Mouse (Mus musculus) c-Kit-positive CD71-positive TER-119-negative erythroid progenitor cells, embryonic 14.5 days (primary cell): ENCODE measurements around the gene Shroom2.
"Not testable (repeated sequence)": the region's sequence is repeated elsewhere in the genome, so short reads cannot be mapped to it uniquely, and the experiment has no call there.

Experiments used
- DNase-seq: peaks from one replicate; pipeline ENCODE4 v3.0.0-alpha.2; 2013; ENCODE audit warnings: low read depth

Gene Shroom2

DNA sequence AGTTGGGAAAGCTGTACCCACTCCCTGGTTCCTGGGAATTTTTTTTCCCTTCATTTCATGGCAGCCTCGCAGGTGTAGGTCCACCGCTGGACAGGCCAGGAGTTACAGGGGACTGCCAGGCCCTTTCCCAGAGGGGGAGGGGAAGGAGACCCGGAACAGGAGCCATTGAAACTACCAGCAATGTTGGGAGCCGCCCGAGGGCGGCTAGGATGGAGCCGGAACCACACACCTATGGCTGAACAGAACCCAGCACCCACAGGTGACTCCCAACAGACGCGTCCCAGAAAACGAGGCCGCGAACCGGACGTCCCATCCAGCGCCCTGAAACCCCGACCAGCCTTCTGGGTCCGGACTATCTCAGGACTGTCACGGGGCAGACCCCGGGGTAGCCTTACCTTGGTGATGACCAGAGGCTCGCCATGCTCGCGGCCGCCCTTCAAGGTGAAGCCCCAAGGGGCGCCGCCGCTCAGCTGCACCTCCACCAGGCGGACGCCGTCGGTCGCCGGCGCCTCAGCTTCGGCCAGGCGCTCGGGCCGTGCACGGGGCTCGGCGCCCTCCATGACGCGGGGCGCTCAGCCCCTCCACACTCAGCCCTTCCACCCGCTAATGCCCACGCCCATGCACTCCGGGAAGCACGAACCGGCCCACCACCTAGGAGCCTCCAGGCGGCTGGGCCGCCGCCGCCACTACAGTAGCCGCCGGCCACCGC is at the start of gene Shroom2:
Gene Shroom2 (minus strand): TSS at position 575 of the 709 bp plus-strand sequence.
- DNase-seq: no peak

DNA sequence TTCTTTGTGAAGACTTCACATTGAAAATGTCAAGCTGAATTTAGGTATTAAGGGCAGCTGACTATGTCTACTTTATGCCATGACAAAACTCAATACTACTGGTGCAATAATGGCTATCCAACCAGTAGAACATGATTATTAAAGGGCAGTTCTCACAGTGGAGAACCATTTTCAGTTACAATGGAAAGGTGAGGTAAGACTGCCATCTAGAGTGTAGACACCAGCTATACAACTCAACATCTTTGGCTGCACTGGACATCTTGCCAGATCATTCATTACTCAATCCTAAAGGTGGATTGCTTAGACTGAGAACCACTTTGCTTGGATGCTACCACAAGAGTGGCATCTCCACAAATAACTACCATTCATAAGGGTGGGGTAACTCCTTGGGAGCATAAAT is 49.7 kb upstream of the Shroom2 start:
- DNase-seq: no peak

DNA sequence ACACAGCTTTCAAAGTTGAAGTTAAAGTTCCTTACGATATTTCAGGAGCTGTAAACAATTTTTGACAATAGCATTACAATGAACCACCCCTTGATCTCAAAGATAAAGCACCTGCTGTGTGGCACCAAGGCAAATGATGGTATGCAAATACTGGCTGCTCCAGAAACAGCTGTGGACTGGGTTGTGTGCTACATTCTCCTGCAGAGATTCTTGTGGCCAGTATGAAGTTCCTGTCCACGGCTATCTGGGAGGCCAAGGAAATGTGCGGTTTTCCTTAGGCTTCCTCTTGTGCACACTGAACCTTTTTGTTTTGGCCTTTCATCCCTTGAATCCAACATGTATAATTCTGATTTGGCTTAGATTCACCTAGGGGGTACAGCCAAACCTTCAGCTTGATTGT is 44.1 kb upstream of the Shroom2 start:
- no peak for DNase-seq

- DNase-seq: no peak
Measured at GRCm38 (mm10) chrX:152805317-152805716, 36.1 kb upstream of the Shroom2 start.

DNA sequence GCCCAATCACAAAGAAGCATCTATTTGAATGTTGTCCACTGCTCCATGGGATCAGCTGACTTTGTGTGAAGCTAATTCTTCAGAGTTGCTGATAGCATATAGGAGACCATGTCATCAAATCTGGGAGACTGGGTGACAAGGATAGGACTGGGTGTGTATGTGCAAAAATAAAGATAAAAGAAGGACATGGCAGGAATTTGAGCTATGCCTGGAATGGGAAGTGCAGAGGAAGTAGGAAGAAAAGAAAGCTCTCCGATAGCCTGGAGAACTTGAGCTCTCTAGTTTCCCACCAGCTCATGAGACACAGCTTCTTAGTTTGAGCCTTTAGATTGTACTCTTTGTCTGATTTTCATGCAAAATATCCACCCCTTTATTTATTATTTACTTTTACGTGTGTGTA is 19.3 kb upstream of the Shroom2 start:
- DNase-seq: no peak

DNA sequence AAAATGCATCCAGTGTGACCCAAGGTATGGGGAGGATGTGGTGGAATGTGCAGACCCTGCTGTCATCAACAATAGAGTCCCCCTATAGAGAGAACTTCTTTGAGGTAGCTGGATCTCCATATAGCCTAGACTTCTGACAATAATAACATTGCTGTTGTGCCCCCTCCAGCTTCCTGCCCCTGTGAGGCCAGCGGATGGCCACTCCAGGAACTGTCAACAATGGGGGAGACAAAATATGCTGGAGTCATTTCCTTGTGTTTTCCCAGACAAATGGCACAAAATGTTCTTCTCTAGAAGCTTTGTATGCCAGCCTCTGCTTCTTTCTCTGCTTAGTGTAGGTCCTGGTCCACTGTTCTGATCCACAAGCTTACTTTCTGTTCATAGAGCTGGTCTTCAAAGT is 18.9 kb upstream of the Shroom2 start:
- no peak for DNase-seq

DNA sequence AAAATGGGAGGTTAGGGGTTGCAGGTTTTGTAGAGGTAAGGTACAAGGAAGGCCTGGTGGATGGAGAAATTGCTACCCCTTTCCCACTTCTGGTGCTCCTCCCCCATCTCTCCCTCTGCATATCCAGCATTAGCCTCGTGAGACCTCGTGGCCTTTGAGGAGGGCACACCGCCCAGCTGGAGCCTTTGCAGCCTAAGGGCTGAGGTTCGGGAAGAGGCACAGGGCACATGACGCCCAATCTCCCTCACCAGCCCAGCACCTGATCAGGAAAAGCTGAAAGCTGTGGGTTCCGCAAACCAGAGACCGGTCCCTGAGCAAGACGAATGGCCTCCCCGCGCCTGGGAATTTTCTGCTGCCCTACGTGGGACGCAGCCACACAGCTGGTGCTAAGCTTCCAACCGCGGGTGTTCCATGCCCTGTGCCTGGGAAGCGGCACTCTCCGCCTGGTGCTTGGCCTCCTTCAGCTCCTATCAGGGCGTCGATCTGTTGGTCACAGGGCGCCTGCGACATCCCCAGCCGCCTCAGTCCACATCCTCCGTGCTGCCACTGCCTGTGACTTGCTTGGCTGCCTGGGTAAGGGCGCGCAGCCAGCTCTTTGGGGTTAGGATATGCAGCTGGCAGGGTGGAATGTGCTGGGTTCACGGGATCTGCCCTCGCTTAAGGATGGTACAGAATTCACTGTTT is 12.6 kb upstream of the Shroom2 start, which contains the start of gene Gpr143:
Gene Gpr143 (plus strand): TSS at position 202 of the 684 bp plus-strand sequence.
- DNase-seq: no peak

GRCm38 (mm10) chrX:152769600-152770157 is 414 bp upstream of the Shroom2 start:
- no peak for DNase-seq

DNA sequence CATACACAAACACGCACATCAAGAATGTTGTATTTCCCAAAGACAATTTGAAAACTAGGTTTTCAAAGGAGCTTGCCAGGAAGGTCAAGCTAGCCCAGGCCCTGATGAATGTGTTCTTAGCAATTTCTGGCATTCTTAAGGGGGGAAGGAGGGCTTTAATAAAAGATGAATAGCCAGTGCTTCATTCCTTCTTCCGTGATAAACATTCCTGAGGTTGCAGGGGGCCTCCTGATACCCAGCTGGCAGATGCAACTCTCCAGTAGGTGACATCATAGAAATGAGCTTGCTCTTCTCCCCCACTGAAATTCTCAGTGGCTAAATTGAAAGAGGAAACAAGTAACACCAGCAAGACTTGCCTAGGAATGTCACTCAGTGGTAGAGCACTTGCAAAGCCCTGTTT is 5.1 kb downstream of the Shroom2 start:
- no peak for DNase-seq

DNA sequence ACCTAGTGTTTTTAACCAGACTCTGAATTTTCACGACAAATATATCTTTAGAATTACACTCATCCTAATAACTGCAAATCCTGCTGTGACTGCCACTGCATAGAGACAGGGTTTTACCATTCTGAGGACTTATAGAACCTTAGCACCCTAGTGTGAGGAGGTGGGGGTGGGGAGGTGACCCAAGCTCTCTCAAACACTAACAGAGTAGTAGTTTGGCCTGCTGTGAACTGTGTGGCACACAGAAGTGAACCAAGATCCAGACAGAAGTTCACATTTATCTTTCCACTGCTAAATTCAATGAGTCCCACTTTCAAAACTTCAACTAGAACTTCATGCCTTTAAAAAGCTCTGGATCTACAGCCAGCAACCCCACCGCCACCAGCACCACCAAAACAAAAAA is 6.4 kb downstream of the Shroom2 start:
- DNase-seq: no peak

DNA sequence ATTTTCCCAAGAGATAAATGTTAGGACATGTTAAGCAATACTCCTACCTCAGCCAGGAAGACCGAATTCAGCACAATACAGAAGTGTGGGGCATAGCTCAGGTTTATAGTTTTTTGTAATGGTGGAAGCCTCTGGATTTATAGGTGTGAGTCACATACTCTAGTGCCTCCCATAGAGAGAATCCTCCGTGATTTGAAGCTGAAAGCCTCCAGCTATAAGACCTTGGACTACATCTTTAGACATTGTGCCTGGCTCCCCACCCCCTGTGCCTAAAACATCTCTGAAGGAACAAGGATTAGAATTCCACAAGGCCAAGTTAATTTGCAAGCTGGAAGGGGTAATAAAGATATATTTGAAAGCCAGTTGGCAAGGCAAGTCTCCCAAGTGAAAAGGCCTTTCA is 6.8 kb downstream of the Shroom2 start:
- DNase-seq: no peak

GRCm38 (mm10) chrX:152756293-152756692 is 13.0 kb downstream of the Shroom2 start:
- DNase-seq: no peak

DNA sequence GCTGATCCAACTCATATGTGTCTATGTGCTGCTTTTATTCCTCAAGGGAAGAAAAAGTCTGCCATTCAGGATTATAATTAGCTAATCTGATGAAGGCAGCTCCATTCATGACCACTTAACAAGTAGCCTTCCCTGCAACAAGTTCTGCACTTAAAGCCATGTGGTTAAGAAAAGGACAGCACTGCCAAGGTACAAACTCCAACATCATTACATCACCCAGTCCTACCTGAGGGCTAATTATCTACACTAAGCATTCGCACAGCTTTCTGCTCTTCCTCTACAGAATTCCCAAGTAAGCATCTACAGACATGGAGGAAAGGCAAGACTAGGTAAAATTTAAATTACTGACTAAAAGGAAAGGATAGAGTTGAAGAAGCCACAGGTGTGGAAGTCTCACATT is 13.4 kb downstream of the Shroom2 start:
- DNase-seq: no peak

DNA sequence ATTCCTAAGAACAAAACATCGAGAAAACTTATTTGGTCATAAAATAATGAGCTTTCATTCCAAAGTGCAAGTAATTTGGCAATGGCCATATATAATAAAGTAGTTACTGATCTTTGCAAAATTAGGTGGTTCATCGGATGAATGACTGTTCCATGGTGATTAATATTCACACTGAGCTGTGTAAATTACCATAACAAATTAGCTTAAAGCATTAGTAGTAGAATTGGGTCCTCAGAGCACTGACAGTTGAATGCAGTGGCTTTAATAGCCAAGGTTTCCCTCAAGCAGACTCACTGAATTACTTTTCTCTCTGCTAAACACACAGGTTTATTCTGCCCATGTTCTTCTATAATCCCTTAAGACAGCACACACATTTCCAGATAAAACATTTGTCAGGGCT is 23.3 kb downstream of the Shroom2 start:
- DNase-seq: no peak

- DNase-seq: no peak
Measured at GRCm38 (mm10) chrX:152743642-152744041, 25.6 kb downstream of the Shroom2 start.

DNA sequence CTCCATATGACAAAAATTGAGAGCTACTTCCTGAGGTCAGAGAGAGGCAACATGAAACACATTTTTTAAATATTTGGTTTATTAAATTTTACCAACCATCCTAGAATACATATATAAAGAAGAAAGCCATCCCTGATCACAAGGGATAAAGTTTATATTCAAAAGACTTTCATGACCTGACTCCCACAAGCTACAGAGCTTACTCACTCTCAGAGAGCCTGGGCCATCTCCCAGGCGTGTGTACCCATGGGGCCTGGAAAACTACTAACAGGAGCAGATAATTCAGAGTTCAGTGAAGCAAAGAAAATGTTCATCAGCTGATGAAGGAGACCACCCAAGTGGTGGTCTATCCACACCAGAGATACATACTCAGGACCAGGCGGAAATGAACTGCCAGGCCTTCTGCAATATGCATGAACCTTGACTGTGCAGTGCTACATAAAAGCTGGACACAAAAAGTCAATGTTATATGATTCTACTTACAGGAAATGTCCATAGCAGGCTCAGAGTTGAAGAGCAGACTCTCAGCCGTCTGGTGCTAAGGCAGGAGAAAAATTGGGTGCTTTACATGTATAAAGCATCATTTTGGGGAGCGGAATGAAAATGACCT is 30.4 kb downstream of the Shroom2 start:
- no peak for DNase-seq

DNA sequence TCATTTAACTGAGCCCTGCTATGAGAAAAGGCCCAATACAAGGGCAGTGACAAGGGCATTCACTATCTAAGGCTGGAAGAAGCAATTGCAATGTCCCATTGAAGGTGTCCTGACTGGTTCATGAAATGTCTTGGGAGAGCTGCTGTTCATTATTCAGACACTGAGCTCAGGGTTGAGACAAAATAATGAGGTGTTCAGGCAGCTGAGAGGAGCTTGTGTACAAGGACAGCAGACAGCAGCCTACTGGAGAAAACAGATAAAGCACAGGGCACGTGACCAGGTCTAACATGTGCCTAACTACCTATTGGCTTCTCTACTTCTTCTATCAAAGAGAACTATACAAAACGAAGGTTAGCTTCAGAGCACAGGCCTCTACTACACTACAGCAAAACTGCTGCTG is 31.1 kb downstream of the Shroom2 start:
- DNase-seq: no peak

- no peak for DNase-seq
Measured at GRCm38 (mm10) chrX:152735283-152735682, 34.0 kb downstream of the Shroom2 start.

DNA sequence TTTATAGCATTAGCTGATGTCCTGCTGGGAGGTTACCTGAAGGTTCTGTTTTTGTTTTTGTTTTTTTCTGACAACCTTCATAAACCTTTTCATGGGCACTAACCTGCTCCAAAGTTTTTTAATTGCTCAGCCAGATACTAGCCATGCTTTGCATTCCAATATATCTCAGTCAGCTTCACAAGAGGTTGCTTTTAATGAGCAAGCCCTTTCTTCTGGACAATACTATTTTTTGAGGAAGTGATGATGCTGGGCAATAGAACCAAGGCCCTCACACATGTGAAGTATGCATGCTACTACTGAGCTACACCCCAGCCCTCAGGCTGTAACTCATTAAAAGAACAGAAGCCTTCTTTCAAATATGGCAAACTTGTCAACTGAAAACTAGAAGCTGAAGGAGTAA is 52.6 kb downstream of the Shroom2 start:
- no peak for DNase-seq

GRCm38 (mm10) chrX:152710715-152711114 is 58.5 kb downstream of the Shroom2 start:
- not testable (repeated sequence) for DNase-seq

DNA sequence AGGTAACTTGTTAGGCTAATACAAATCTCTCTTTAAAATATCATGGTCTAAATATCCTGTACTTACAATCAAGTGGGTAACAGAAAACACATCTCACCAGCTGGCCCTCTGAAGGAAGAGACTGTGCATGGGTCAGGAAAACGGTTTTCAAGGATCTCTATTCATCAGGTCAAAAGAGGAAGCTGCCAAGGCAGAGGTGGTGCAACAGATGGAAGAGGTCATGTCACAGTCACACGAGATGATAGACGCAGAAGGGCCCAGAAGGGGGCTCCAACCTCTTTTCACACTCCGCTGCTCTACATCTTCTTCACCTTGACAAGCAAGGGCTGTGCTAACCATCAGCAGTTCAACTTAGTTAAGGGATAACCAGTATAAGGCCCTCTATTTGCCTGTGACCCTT is 60.9 kb downstream of the Shroom2 start:
- no peak for DNase-seq

GRCm38 (mm10) chrX:152705397-152705796 is 63.9 kb downstream of the Shroom2 start:
- DNase-seq: peak; percentile 3

DNA sequence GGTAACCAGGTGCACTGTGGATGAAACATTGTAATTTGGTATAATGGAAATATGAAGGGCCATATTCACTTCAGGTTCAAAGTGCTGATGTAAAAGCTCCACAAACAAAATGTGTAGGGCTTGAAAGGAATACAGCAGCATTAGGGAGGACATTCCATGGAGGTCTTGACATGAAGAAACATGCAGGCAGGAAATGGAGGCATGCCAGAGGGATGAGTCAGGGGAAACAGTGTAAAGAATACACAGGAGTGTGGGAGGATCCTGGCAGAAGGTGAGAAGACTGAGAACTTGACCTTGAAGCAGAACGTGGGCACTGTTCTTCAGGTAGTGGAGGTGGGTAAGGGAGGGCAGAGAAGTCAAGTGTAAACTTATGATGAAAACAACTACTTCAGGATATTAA is 65.6 kb downstream of the Shroom2 start:
- no peak for DNase-seq
